9 mouse cellular contexts compared by ENCODE assay signal in genomic region chrX:85919034-85919433, GRCm38 (mm10). TPM values are rescaled to one million over a fixed set of nuclear protein-coding genes. Genes with fewer than 3 reads are reported as not detected.
A peak's percentile ranks its signal among the peaks of the same experiment; 100 is the strongest.
DNase-seq lines count a peak whose midpoint lies in the region; TF ChIP-seq lines count a peak whose summit lies in the region.
"Had no signal": no experiment of that assay in that cellular context is flagged by ENCODE, and none has a peak within 500 bp of the region (broad histone marks: within the 10 kb centered on the region; RNA-seq: fewer than 3 reads in every experiment).

No protein-coding gene starts in this region.

- H3K27ac ChIP-seq in gastrocnemius, adult 2 months = no peak overlapping the region
- H3K27ac ChIP-seq: neural tube, embryonic 13.5 days had no signal

- H3K4me3 ChIP-seq in gastrocnemius, adult 2 months = peak overlapping the region; percentile 50
- H3K4me3 ChIP-seq: neural tube, embryonic 13.5 days had no signal

- intact Hi-C loops in gastrocnemius, adult 2 months (cut with DNase I) = loop anchor here (1.0 kb wide), 1 partner anchor 243 kb away; no protein-coding TSS in a partner anchor

- peak; percentile 59 for TF ChIP-seq CTCF in gastrocnemius, adult 2 months (IDR thresholded peaks at IDR 0.05)

- no peak for DNase-seq in gastrocnemius, adult 2 months
- DNase-seq in gastrocnemius, adult 8-10 months (ENCODE audit: low spot score in 2 of 2) = no peak
- peak; percentile 39 for DNase-seq in right cerebral cortex, postnatal 4 days
- no peak for DNase-seq in right cerebral cortex, postnatal 25 days
- DNase-seq in embryo, embryonic 10 days (ENCODE audit: low spot score) = peak; percentile 13
- DNase-seq in kidney, postnatal 36 days = peak; percentile 33 to 57
- DNase-seq in natural killer cell, adult 2 months (ENCODE audit: low spot score in 2 of 2) = peak; percentile 27 to 46
- DNase-seq in ovary, postnatal 36 days (ENCODE audit: low spot score) = no peak

RNA-seq across cellular contexts. Expression of gene 5430427O19Rik, which starts 48.9 kb away (rescaled TPM):
- under 1 TPM in 1 of 2 experiments, not detected in 1; 0.05 TPM for total RNA-seq in gastrocnemius, adult 2 months (2021)
- under 1 TPM in 3 of 4 experiments, not detected in 1; 0.07 to 0.24 (median 0.07) TPM for total RNA-seq in gastrocnemius, adult 8-10 months (2022)

Comparison
In these comparisons a context has a peak if more than half of its experiments do, and no peak if none do; other contexts are left out.
1. DNase-seq: peak in right cerebral cortex, postnatal 4 days (single experiment), embryo, embryonic 10 days (single experiment), kidney, postnatal 36 days (2 of 2) and natural killer cell, adult 2 months (2 of 2); none in gastrocnemius, adult 2 months (single experiment), gastrocnemius, adult 8-10 months (0 of 2), right cerebral cortex, postnatal 25 days (single experiment) and ovary, postnatal 36 days (single experiment).